Mouse (Mus musculus): ENCODE measurements around the gene Cyp2j5. TPM values are rescaled to one million over a fixed set of nuclear protein-coding genes. Genes with fewer than 3 reads are reported as not detected.

Gene Cyp2j5
- total and polyA plus RNA-seq, 3 experiments = not detected

DNA sequence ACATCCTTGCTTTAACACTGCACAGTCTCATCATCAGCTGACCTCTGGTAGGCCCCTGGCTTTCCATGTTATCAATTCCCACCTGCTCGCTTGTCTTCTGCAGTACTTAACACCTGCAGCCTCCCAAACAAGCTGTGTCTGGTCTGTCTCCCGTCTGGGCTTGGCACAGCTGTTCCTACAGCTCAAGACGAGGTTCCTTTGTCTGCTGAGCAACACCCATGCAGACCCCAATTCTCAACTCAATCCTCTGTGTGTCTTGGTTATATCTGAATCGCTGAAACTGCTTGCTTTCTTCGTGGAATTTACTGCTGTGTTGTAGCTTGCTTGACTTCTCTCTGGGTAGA is 34.2 kb upstream of the Cyp2j5 start:
- H3K27ac ChIP-seq (ENCODE audit: insufficient read depth, low read depth) = no peak overlapping the region
- H3K4me1 ChIP-seq (ENCODE audit: control insufficient read depth in 1 of 2, insufficient read depth in 2 of 2) = no peaks in the 10 kb centered on the region
- H3K27me3 ChIP-seq (replicated peaks) = no peaks in the 10 kb centered on the region
- in situ Hi-C loops (cut with MboI; ENCODE audit: low pct_ligation_motif_present, low pct_unique_long_range_greater_than_20kb, low sequenced_read_pairs) = no loop called here
- no peak for TF ChIP-seq MAFK (IDR thresholded peaks at IDR 0.05; ENCODE audit: insufficient replicate concordance, low read length)
- no peak for TF ChIP-seq NELFE (IDR thresholded peaks at IDR 0.05; ENCODE audit: low read depth, low read length)
- TF ChIP-seq POLR2AphosphoS2 (IDR thresholded peaks at IDR 0.05; ENCODE audit: low read depth, low read length) = no peak
- no peak for TF ChIP-seq POLR2A (IDR thresholded peaks at IDR 0.05; ENCODE audit: low read depth, low read length)
- TF ChIP-seq IRF4 (IDR thresholded peaks at IDR 0.05; ENCODE audit: low read depth, low read length) = no peak
- TF ChIP-seq BHLHE40 (IDR thresholded peaks at IDR 0.05; ENCODE audit: low read depth, low read length) = no peak
- TF ChIP-seq MAX (IDR thresholded peaks at IDR 0.05; ENCODE audit: low read length) = no peak
- TF ChIP-seq EP300 (IDR thresholded peaks at IDR 0.05; ENCODE audit: low read length) = no peak
- TF ChIP-seq PAX5 (IDR thresholded peaks at IDR 0.05; ENCODE audit: low read length) = no peak
- no peak for TF ChIP-seq ZNF384 (IDR thresholded peaks at IDR 0.05; ENCODE audit: low read depth, low read length)
- TF ChIP-seq RAD21 (IDR thresholded peaks at IDR 0.05; ENCODE audit: low read depth, low read length) = no peak
- no peak for TF ChIP-seq RCOR1 (conservative IDR thresholded peaks at IDR 0.05; ENCODE audit: low read depth, low read length)
- TF ChIP-seq MAZ (IDR thresholded peaks at IDR 0.05; ENCODE audit: low read depth, low read length) = no peak
- no peak for TF ChIP-seq TCF12 (IDR thresholded peaks at IDR 0.05; ENCODE audit: low read depth, low read length)
- no peak for TF ChIP-seq SMC3 (IDR thresholded peaks at IDR 0.05; ENCODE audit: low read depth, low read length)
- TF ChIP-seq NRF1 (IDR thresholded peaks at IDR 0.05; ENCODE audit: low read depth, low read length) = no peak
- H3K9me3 ChIP-seq (replicated peaks; ENCODE audit: low read length) = peaks cover 64% of the 10 kb centered on the region
- DNase-seq (ENCODE audit: extremely low read depth) = no peak
- H3K79me2 ChIP-seq (replicated peaks; ENCODE audit: control insufficient read depth, extremely low read depth, insufficient read depth, poor library complexity, severe bottlenecking) = no peaks in the 10 kb centered on the region
- no peak overlapping the region for H3K9ac ChIP-seq (ENCODE audit: insufficient read depth, low read depth)
- H3K4me2 ChIP-seq (ENCODE audit: insufficient read depth, low read depth, poor library complexity, severe bottlenecking) = no peak overlapping the region
- H3K4me3 ChIP-seq (replicated peaks in 1 of 3; ENCODE audit: low read depth in 2 of 3, low read length in 2 of 3, poor library complexity in 1 of 3) = no peak overlapping the region
- dilution Hi-C loops (cut with MboI; ENCODE audit: extremely low pct_ligation_motif_present, extremely low pct_unique_long_range_greater_than_20kb, low sequenced_read_pairs) = no loop called here
- H3K36me3 ChIP-seq (replicated peaks in 1 of 2; ENCODE audit: control insufficient read depth in 1 of 2, insufficient read depth in 1 of 2, low read length in 1 of 2) = no peaks in the 10 kb centered on the region

DNA sequence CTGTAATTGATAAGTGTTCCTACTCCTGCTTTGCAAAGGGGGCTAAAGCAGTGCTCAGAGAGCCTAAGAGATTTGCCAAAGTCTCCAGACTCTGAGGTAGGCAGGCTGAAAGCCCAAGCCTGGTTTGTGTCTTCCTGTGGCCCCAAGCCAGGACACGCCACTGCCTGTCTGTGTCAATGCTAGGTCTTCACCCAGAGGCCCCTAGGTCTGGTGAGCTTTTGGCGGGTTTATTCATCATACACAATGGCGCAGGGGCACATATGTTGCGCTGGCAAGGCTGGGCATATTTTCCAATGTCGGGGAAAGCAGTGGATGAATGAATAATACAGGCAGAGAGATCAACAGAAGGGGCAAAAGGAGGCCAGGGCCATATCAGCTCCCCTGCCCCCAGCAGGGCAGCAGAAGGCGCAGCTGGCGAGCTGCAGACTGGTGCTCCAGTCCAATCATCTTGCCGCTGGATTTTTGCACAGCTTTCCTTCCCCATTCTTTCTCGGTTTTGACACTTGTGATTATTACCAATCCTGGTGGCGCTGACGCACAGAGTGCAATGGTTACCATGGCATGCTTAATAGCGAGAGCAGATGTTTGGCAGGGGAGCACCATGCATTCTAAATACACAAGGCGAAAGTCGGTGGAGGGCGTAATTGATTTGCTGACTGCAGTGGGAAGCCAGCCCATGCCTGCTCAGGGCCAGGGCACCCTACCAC is 33.7 kb upstream of the Cyp2j5 start:
- Histone ChIP-seq H3K4me1 (ENCODE audit: control insufficient read depth in 1 of 2, insufficient read depth in 2 of 2) (no peaks in the 10 kb centered on the region), H3K27me3 (replicated peaks) (no peaks in the 10 kb centered on the region), H3K79me2 (replicated peaks; ENCODE audit: control insufficient read depth, extremely low read depth, insufficient read depth, poor library complexity, severe bottlenecking) (no peaks in the 10 kb centered on the region), H3K9me3 (replicated peaks; ENCODE audit: low read length) (peaks cover 61% of the 10 kb centered on the region), H3K36me3 (replicated peaks in 1 of 2; ENCODE audit: control insufficient read depth in 1 of 2, insufficient read depth in 1 of 2, low read length in 1 of 2) (no peaks in the 10 kb centered on the region), H3K4me2 (ENCODE audit: insufficient read depth, low read depth, poor library complexity, severe bottlenecking) (no peak overlapping the region), H3K4me3 (replicated peaks in 1 of 3; ENCODE audit: low read depth in 2 of 3, low read length in 2 of 3, poor library complexity in 1 of 3) (no peak overlapping the region), H3K27ac (ENCODE audit: insufficient read depth, low read depth) (no peak overlapping the region), H3K9ac (ENCODE audit: insufficient read depth, low read depth) (no peak overlapping the region)
- in situ Hi-C loops (cut with MboI; ENCODE audit: low pct_ligation_motif_present, low pct_unique_long_range_greater_than_20kb, low sequenced_read_pairs) (no loop called here), dilution Hi-C loops (cut with MboI; ENCODE audit: extremely low pct_ligation_motif_present, extremely low pct_unique_long_range_greater_than_20kb, low sequenced_read_pairs) (no loop called here)
- DNase-seq (ENCODE audit: extremely low read depth) = no peak
- no peak for TF ChIP-seq ZKSCAN1 (IDR thresholded peaks at IDR 0.05; ENCODE audit: borderline replicate concordance, low read depth, low read length)
- TF ChIP-seq NELFE (IDR thresholded peaks at IDR 0.05; ENCODE audit: low read depth, low read length) = no peak
- TF ChIP-seq MAZ (IDR thresholded peaks at IDR 0.05; ENCODE audit: low read depth, low read length) = no peak
- TF ChIP-seq ETS1 (conservative IDR thresholded peaks at IDR 0.05; ENCODE audit: low read depth, low read length) = no peak
- TF ChIP-seq ZMIZ1 (IDR thresholded peaks at IDR 0.05; ENCODE audit: low read depth, low read length) = no peak
- TF ChIP-seq ELF1 (IDR thresholded peaks at IDR 0.05; ENCODE audit: low read depth, low read length) = no peak
- no peak for TF ChIP-seq MAX (IDR thresholded peaks at IDR 0.05; ENCODE audit: low read length)
- TF ChIP-seq RCOR1 (conservative IDR thresholded peaks at IDR 0.05; ENCODE audit: low read depth, low read length) = no peak
- no peak for TF ChIP-seq ZNF384 (IDR thresholded peaks at IDR 0.05; ENCODE audit: low read depth, low read length)
- no peak for TF ChIP-seq JUN (IDR thresholded peaks at IDR 0.05; ENCODE audit: insufficient read depth, low read depth, low read length)
- TF ChIP-seq KAT2A (IDR thresholded peaks at IDR 0.05; ENCODE audit: insufficient replicate concordance, low read length) = no peak
- no peak for TF ChIP-seq PAX5 (IDR thresholded peaks at IDR 0.05; ENCODE audit: low read length)
- no peak for TF ChIP-seq MYC (IDR thresholded peaks at IDR 0.05; ENCODE audit: low read depth, low read length)
- TF ChIP-seq ZC3H11A (IDR thresholded peaks at IDR 0.05; ENCODE audit: low read depth, low read length) = no peak
- no peak for TF ChIP-seq MAFK (IDR thresholded peaks at IDR 0.05; ENCODE audit: insufficient replicate concordance, low read length)
- no peak for TF ChIP-seq USF2 (conservative IDR thresholded peaks at IDR 0.05; ENCODE audit: low read depth, low read length)
- no peak for TF ChIP-seq MXI1 (IDR thresholded peaks at IDR 0.05; ENCODE audit: low read depth, low read length)
- no peak for TF ChIP-seq TCF12 (IDR thresholded peaks at IDR 0.05; ENCODE audit: low read depth, low read length)
